Mouse (Mus musculus): ENCODE data around the gene Stat4. TPM values are rescaled to one million over a fixed set of nuclear protein-coding genes. Genes with fewer than 3 reads are reported as not detected.

Gene Stat4
- polyA plus RNA-seq, 1 experiment from 2014 or later = 2.1 TPM

- Histone ChIP-seq H3K27ac (replicated peaks) (no peak overlapping the region), H3K4me1 (no peaks in the 10 kb centered on the region), H3K4me3 (no peak overlapping the region), H3K9ac (no peak overlapping the region), H3K4me2 (no peak overlapping the region), H3K27me3 (replicated peaks) (no peaks in the 10 kb centered on the region), H3K9me3 (no peaks in the 10 kb centered on the region), H3K36me3 (no peaks in the 10 kb centered on the region)
- ATAC-seq (ENCODE audit: extremely low read depth, insufficient number of reproducible peaks, low FRiP score, low TSS enrichment) = no peak
- WGBS = 73% methylated on average over 4 of the region's 4 CpGs
Measured at GRCm38 (mm10) chr1:52055947-52056346, 69.0 kb downstream of the Stat4 start.

- Histone ChIP-seq H3K9ac (no peak overlapping the region), H3K9me3 (no peaks in the 10 kb centered on the region), H3K27ac (replicated peaks) (no peak overlapping the region), H3K4me1 (no peaks in the 10 kb centered on the region), H3K4me3 (no peak overlapping the region), H3K4me2 (no peak overlapping the region), H3K27me3 (replicated peaks) (no peaks in the 10 kb centered on the region), H3K36me3 (no peaks in the 10 kb centered on the region)
- 48% methylated on average over 5 of the region's 5 CpGs for WGBS
- no peak for ATAC-seq (ENCODE audit: extremely low read depth, insufficient number of reproducible peaks, low FRiP score, low TSS enrichment)
Measured at GRCm38 (mm10) chr1:52057153-52057552, 70.2 kb downstream of the Stat4 start.

- no peak for ATAC-seq (ENCODE audit: extremely low read depth, insufficient number of reproducible peaks, low FRiP score, low TSS enrichment)
- H3K36me3 ChIP-seq = no peaks in the 10 kb centered on the region
- no peaks in the 10 kb centered on the region for H3K4me1 ChIP-seq
- H3K9ac ChIP-seq = no peak overlapping the region
- H3K9me3 ChIP-seq = no peaks in the 10 kb centered on the region
- no peak overlapping the region for H3K4me3 ChIP-seq
- 76% methylated on average over 1 of the region's 1 CpGs for WGBS
- H3K4me2 ChIP-seq = no peak overlapping the region
- H3K27me3 ChIP-seq (replicated peaks) = no peaks in the 10 kb centered on the region
- H3K27ac ChIP-seq (replicated peaks) = no peak overlapping the region
Measured at GRCm38 (mm10) chr1:52066276-52066675, 79.3 kb downstream of the Stat4 start.

GRCm38 (mm10) chr1:52066694-52067093 lies 79.7 kb downstream of the Stat4 start:
- WGBS = 30% methylated on average over 3 of the region's 3 CpGs
- no peak overlapping the region for H3K27ac ChIP-seq (replicated peaks)

GRCm38 (mm10) chr1:52079724-52080367 lies 92.9 kb downstream of the Stat4 start:
- H3K4me2 ChIP-seq = no peak overlapping the region
- 0 out of 2 replicates have a peak, but pooled peaks cover 3% of the 10 kb centered on the region for H3K9me3 ChIP-seq
- 27% methylated on average over 10 of the region's 10 CpGs for WGBS
- ATAC-seq (ENCODE audit: extremely low read depth, insufficient number of reproducible peaks, low FRiP score, low TSS enrichment) = no peak
- no peaks in the 10 kb centered on the region for H3K36me3 ChIP-seq
- no peak overlapping the region for H3K4me3 ChIP-seq
- H3K9ac ChIP-seq = no peak overlapping the region
- H3K27me3 ChIP-seq (replicated peaks) = no peaks in the 10 kb centered on the region
- 0 out of 2 replicates have a peak, but pooled peaks cover 4% of the 10 kb centered on the region for H3K4me1 ChIP-seq
- no peak overlapping the region for H3K27ac ChIP-seq (replicated peaks)

More at GRCm38 (mm10) chr1:52066694-52067093, 79.7 kb downstream of the Stat4 start:
- Histone ChIP-seq H3K4me1 (no peaks in the 10 kb centered on the region), H3K27me3 (replicated peaks) (no peaks in the 10 kb centered on the region), H3K9ac (no peak overlapping the region), H3K4me3 (no peak overlapping the region), H3K9me3 (no peaks in the 10 kb centered on the region), H3K4me2 (no peak overlapping the region), H3K36me3 (no peaks in the 10 kb centered on the region)
- no peak for ATAC-seq (ENCODE audit: extremely low read depth, insufficient number of reproducible peaks, low FRiP score, low TSS enrichment)

- no peak overlapping the region for H3K4me2 ChIP-seq
- 0 out of 2 replicates have a peak, but pooled peaks cover 3% of the 10 kb centered on the region for H3K9me3 ChIP-seq
- WGBS = 37% methylated on average over 8 of the region's 8 CpGs
- no peak overlapping the region for H3K4me3 ChIP-seq
- H3K36me3 ChIP-seq = no peaks in the 10 kb centered on the region
- no peak overlapping the region for H3K9ac ChIP-seq
- H3K4me1 ChIP-seq = 0 out of 2 replicates have a peak, but pooled peaks cover 4% of the 10 kb centered on the region
- ATAC-seq (ENCODE audit: extremely low read depth, insufficient number of reproducible peaks, low FRiP score, low TSS enrichment) = no peak
- H3K27me3 ChIP-seq (replicated peaks) = no peaks in the 10 kb centered on the region
- H3K27ac ChIP-seq (replicated peaks) = no peak overlapping the region
Measured at GRCm38 (mm10) chr1:52080375-52080774, 93.4 kb downstream of the Stat4 start.

- no peak overlapping the region for H3K27ac ChIP-seq (replicated peaks)
- H3K4me1 ChIP-seq = no peaks in the 10 kb centered on the region
- 0 out of 2 replicates have a peak, but pooled peaks cover 3% of the 10 kb centered on the region for H3K9me3 ChIP-seq
- no peaks in the 10 kb centered on the region for H3K36me3 ChIP-seq
- H3K4me3 ChIP-seq = no peak overlapping the region
- no peak overlapping the region for H3K9ac ChIP-seq
- no peaks in the 10 kb centered on the region; the same call in 1 of the 2 replicates for H3K27me3 ChIP-seq (replicated peaks)
- no peak for ATAC-seq (ENCODE audit: extremely low read depth, insufficient number of reproducible peaks, low FRiP score, low TSS enrichment)
- H3K4me2 ChIP-seq = no peak overlapping the region
- 20% methylated on average over 4 of the region's 4 CpGs for WGBS
Measured at GRCm38 (mm10) chr1:52086236-52086635, 99.3 kb downstream of the Stat4 start.

GRCm38 (mm10) chr1:52087128-52087527 lies 100.2 kb downstream of the Stat4 start:
- Histone ChIP-seq H3K27me3 (replicated peaks) (no peaks in the 10 kb centered on the region; the same call in 1 of the 2 replicates), H3K27ac (replicated peaks) (no peak overlapping the region), H3K4me3 (no peak overlapping the region), H3K9ac (no peak overlapping the region), H3K4me1 (no peaks in the 10 kb centered on the region), H3K9me3 (0 out of 2 replicates have a peak, but pooled peaks cover 3% of the 10 kb centered on the region), H3K36me3 (no peaks in the 10 kb centered on the region), H3K4me2 (no peak overlapping the region)
- 54% methylated on average over 1 of the region's 1 CpGs for WGBS
- ATAC-seq (ENCODE audit: extremely low read depth, insufficient number of reproducible peaks, low FRiP score, low TSS enrichment) = no peak

- H3K36me3 ChIP-seq = no peaks in the 10 kb centered on the region
- H3K4me2 ChIP-seq = no peak overlapping the region
- WGBS = 49% methylated on average over 4 of the region's 4 CpGs
- no peaks in the 10 kb centered on the region; the same call in 1 of the 2 replicates for H3K27me3 ChIP-seq (replicated peaks)
- no peak overlapping the region for H3K9ac ChIP-seq
- no peaks in the 10 kb centered on the region for H3K4me1 ChIP-seq
- no peak overlapping the region for H3K4me3 ChIP-seq
- no peak overlapping the region for H3K27ac ChIP-seq (replicated peaks)
- ATAC-seq (ENCODE audit: extremely low read depth, insufficient number of reproducible peaks, low FRiP score, low TSS enrichment) = no peak
- H3K9me3 ChIP-seq = 0 out of 2 replicates have a peak, but pooled peaks cover 3% of the 10 kb centered on the region
Measured at GRCm38 (mm10) chr1:52088634-52089033, 101.7 kb downstream of the Stat4 start.

- no peak overlapping the region for H3K4me2 ChIP-seq
- H3K9ac ChIP-seq = no peak overlapping the region
- 0 out of 2 replicates have a peak, but pooled peaks cover 6% of the 10 kb centered on the region for H3K27me3 ChIP-seq (replicated peaks)
- H3K9me3 ChIP-seq = no peaks in the 10 kb centered on the region
- H3K4me1 ChIP-seq = no peaks in the 10 kb centered on the region
- no peaks in the 10 kb centered on the region for H3K36me3 ChIP-seq
- 76% methylated on average over 3 of the region's 3 CpGs for WGBS
- H3K27ac ChIP-seq (replicated peaks) = no peak overlapping the region
- H3K4me3 ChIP-seq = no peak overlapping the region
- ATAC-seq (ENCODE audit: extremely low read depth, insufficient number of reproducible peaks, low FRiP score, low TSS enrichment) = no peak
Measured at GRCm38 (mm10) chr1:52098618-52099232, 111.8 kb downstream of the Stat4 start.

GRCm38 (mm10) chr1:52100496-52100895 lies 113.5 kb downstream of the Stat4 start:
- 60% methylated on average over 6 of the region's 6 CpGs for WGBS
- H3K27ac ChIP-seq (replicated peaks) = no peak overlapping the region
- H3K27me3 ChIP-seq (replicated peaks) = 0 out of 2 replicates have a peak, but pooled peaks cover 6% of the 10 kb centered on the region
- no peak overlapping the region for H3K9ac ChIP-seq
- H3K4me1 ChIP-seq = no peaks in the 10 kb centered on the region
- H3K4me3 ChIP-seq = no peak overlapping the region
- H3K4me2 ChIP-seq = no peak overlapping the region
- ATAC-seq (ENCODE audit: extremely low read depth, insufficient number of reproducible peaks, low FRiP score, low TSS enrichment) = no peak
- H3K36me3 ChIP-seq = no peaks in the 10 kb centered on the region
- H3K9me3 ChIP-seq = no peaks in the 10 kb centered on the region
